Mouse (Mus musculus): ENCODE measurements around the gene Plekha8. TPM values are rescaled to one million over a fixed set of nuclear protein-coding genes. Genes with fewer than 3 reads are reported as not detected.

The Plekha8 gene
- polyA plus RNA-seq, 1 experiment from 2014 or later, result 21.8 TPM

- Histone ChIP-seq H3K4me3 (no peak overlapping the region), H3K9me3 (replicated peaks) (no peaks in the 10 kb centered on the region), H3K4me1 (peaks cover 29% of the 10 kb centered on the region), H3K27me3 (ENCODE audit: low read depth, poor library complexity, severe bottlenecking) (peaks cover 47% of the 10 kb centered on the region), H3K36me3 (no peaks in the 10 kb centered on the region), H3K27ac (no peak overlapping the region)
- peak; percentile 24 for DNase-seq (ENCODE audit: low spot score)
- 95% methylated on average over 4 of the region's 4 CpGs for WGBS
Measured at GRCm38 (mm10) chr6:54563561-54563960, 31.4 kb upstream of the Plekha8 start.

- Histone ChIP-seq H3K36me3 (no peaks in the 10 kb centered on the region), H3K9me3 (replicated peaks) (no peaks in the 10 kb centered on the region), H3K27me3 (ENCODE audit: low read depth, poor library complexity, severe bottlenecking) (peaks cover 47% of the 10 kb centered on the region), H3K4me1 (peaks cover 29% of the 10 kb centered on the region), H3K4me3 (no peak overlapping the region), H3K27ac (no peak overlapping the region)
- no peak for DNase-seq (ENCODE audit: low spot score)
- 68% methylated on average over 9 of the region's 9 CpGs for WGBS
Measured at GRCm38 (mm10) chr6:54564506-54564991, 30.4 kb upstream of the Plekha8 start.

- H3K4me1 ChIP-seq, result peaks cover 32% of the 10 kb centered on the region
- no peak for DNase-seq (ENCODE audit: low spot score)
- peaks cover 47% of the 10 kb centered on the region for H3K27me3 ChIP-seq (ENCODE audit: low read depth, poor library complexity, severe bottlenecking)
- WGBS, result 41% methylated on average over 3 of the region's 3 CpGs
- peak overlapping the region; percentile 56; the same call in 1 of the 2 replicates for H3K4me3 ChIP-seq
- no peaks in the 10 kb centered on the region for H3K9me3 ChIP-seq (replicated peaks)
- H3K36me3 ChIP-seq, result no peaks in the 10 kb centered on the region
- no peak overlapping the region for H3K27ac ChIP-seq
Measured at GRCm38 (mm10) chr6:54565012-54565411, 29.9 kb upstream of the Plekha8 start.

GRCm38 (mm10) chr6:54565665-54566545 lies 29.0 kb upstream of the Plekha8 start, which contains the start of gene Scrn1:
Gene Scrn1 (minus strand): TSS chr6:54566489.
- DNase-seq (ENCODE audit: low spot score), result peak; percentile 84
- Histone ChIP-seq H3K4me1 (peaks cover 32% of the 10 kb centered on the region), H3K27ac (peak within 1 kb of the TSS; percentile 68), H3K9me3 (replicated peaks) (no peaks in the 10 kb centered on the region), H3K4me3 (peak within 1 kb of the TSS; percentile 56), H3K36me3 (no peaks in the 10 kb centered on the region), H3K27me3 (ENCODE audit: low read depth, poor library complexity, severe bottlenecking) (peaks cover 47% of the 10 kb centered on the region)
- WGBS, result 1% methylated on average over 60 of the region's 60 CpGs

GRCm38 (mm10) chr6:54566546-54566919 lies 28.4 kb upstream of the Plekha8 start:
- peak overlapping the region; percentile 56 for H3K4me3 ChIP-seq
- H3K27me3 ChIP-seq (ENCODE audit: low read depth, poor library complexity, severe bottlenecking), result peaks cover 47% of the 10 kb centered on the region
- peaks cover 32% of the 10 kb centered on the region for H3K4me1 ChIP-seq
- no peaks in the 10 kb centered on the region for H3K9me3 ChIP-seq (replicated peaks)
- DNase-seq (ENCODE audit: low spot score), result no peak
- 17% methylated on average over 6 of the region's 6 CpGs for WGBS
- H3K27ac ChIP-seq, result peak overlapping the region; percentile 68
- H3K36me3 ChIP-seq, result no peaks in the 10 kb centered on the region

- no peak overlapping the region for H3K4me3 ChIP-seq
- H3K9me3 ChIP-seq (replicated peaks), result no peaks in the 10 kb centered on the region
- H3K27ac ChIP-seq, result no peak overlapping the region
- peaks cover 25% of the 10 kb centered on the region for H3K27me3 ChIP-seq (ENCODE audit: low read depth, poor library complexity, severe bottlenecking)
- H3K4me1 ChIP-seq, result peaks cover 45% of the 10 kb centered on the region
- no peak for DNase-seq (ENCODE audit: low spot score)
- H3K36me3 ChIP-seq, result no peaks in the 10 kb centered on the region
- WGBS, result 45% methylated on average over 7 of the region's 7 CpGs
Measured at GRCm38 (mm10) chr6:54569776-54570175, 25.1 kb upstream of the Plekha8 start.

- WGBS, result 53% methylated on average over 6 of the region's 6 CpGs
- no peak overlapping the region; the same call in 1 of the 2 replicates for H3K27ac ChIP-seq
Measured at GRCm38 (mm10) chr6:54573218-54573955, 21.5 kb upstream of the Plekha8 start.

GRCm38 (mm10) chr6:54586175-54586574 lies 8.7 kb upstream of the Plekha8 start:
- Histone ChIP-seq H3K9me3 (replicated peaks) (no peaks in the 10 kb centered on the region), H3K27ac (no peak overlapping the region), H3K4me3 (no peak overlapping the region), H3K36me3 (peaks cover 8% of the 10 kb centered on the region; the same call in 1 of the 2 replicates), H3K4me1 (peaks cover 8% of the 10 kb centered on the region), H3K27me3 (ENCODE audit: low read depth, poor library complexity, severe bottlenecking) (no peaks in the 10 kb centered on the region)
- DNase-seq (ENCODE audit: low spot score), result no peak
- WGBS, result 30% methylated on average over 2 of the region's 2 CpGs

More at GRCm38 (mm10) chr6:54573218-54573955, 21.5 kb upstream of the Plekha8 start:
- Histone ChIP-seq H3K27me3 (ENCODE audit: low read depth, poor library complexity, severe bottlenecking) (no peaks in the 10 kb centered on the region), H3K4me3 (no peak overlapping the region), H3K4me1 (peaks cover 19% of the 10 kb centered on the region), H3K9me3 (replicated peaks) (no peaks in the 10 kb centered on the region), H3K36me3 (no peaks in the 10 kb centered on the region)
- no peak for DNase-seq (ENCODE audit: low spot score)

- no peaks in the 10 kb centered on the region for H3K27me3 ChIP-seq (ENCODE audit: low read depth, poor library complexity, severe bottlenecking)
- no peak overlapping the region for H3K27ac ChIP-seq
- no peak for DNase-seq (ENCODE audit: low spot score)
- H3K36me3 ChIP-seq, result peaks cover 8% of the 10 kb centered on the region; the same call in 1 of the 2 replicates
- no peak overlapping the region for H3K4me3 ChIP-seq
- H3K9me3 ChIP-seq (replicated peaks), result no peaks in the 10 kb centered on the region
- WGBS, result 89% methylated on average over 8 of the region's 8 CpGs
- H3K4me1 ChIP-seq, result peaks cover 14% of the 10 kb centered on the region
Measured at GRCm38 (mm10) chr6:54586911-54587310, 8.0 kb upstream of the Plekha8 start.

GRCm38 (mm10) chr6:54587683-54588082 lies 7.2 kb upstream of the Plekha8 start:
- H3K4me1 ChIP-seq, result peaks cover 18% of the 10 kb centered on the region
- no peaks in the 10 kb centered on the region for H3K9me3 ChIP-seq (replicated peaks)
- no peak for DNase-seq (ENCODE audit: low spot score)
- H3K27me3 ChIP-seq (ENCODE audit: low read depth, poor library complexity, severe bottlenecking), result no peaks in the 10 kb centered on the region
- 71% methylated on average over 4 of the region's 4 CpGs for WGBS
- peaks cover 5% of the 10 kb centered on the region; the same call in 1 of the 2 replicates for H3K36me3 ChIP-seq
- no peak overlapping the region for H3K4me3 ChIP-seq
- H3K27ac ChIP-seq, result no peak overlapping the region

- Histone ChIP-seq H3K27ac (no peak overlapping the region), H3K36me3 (peaks cover 5% of the 10 kb centered on the region; the same call in 1 of the 2 replicates), H3K4me3 (no peak overlapping the region), H3K4me1 (peaks cover 18% of the 10 kb centered on the region), H3K27me3 (ENCODE audit: low read depth, poor library complexity, severe bottlenecking) (no peaks in the 10 kb centered on the region), H3K9me3 (replicated peaks) (no peaks in the 10 kb centered on the region)
- no peak for DNase-seq (ENCODE audit: low spot score)
- WGBS, result 65% methylated on average over 1 of the region's 1 CpGs
Measured at GRCm38 (mm10) chr6:54588212-54588611, 6.7 kb upstream of the Plekha8 start.

GRCm38 (mm10) chr6:54590691-54591090 lies 4.2 kb upstream of the Plekha8 start:
- no peaks in the 10 kb centered on the region for H3K9me3 ChIP-seq (replicated peaks)
- H3K27me3 ChIP-seq (ENCODE audit: low read depth, poor library complexity, severe bottlenecking), result no peaks in the 10 kb centered on the region
- no peak overlapping the region for H3K27ac ChIP-seq
- no peaks in the 10 kb centered on the region for H3K36me3 ChIP-seq
- peaks cover 30% of the 10 kb centered on the region for H3K4me1 ChIP-seq
- no peak for DNase-seq (ENCODE audit: low spot score)
- no peak overlapping the region for H3K4me3 ChIP-seq
- WGBS, result 96% methylated on average over 2 of the region's 2 CpGs

- Histone ChIP-seq H3K4me3 (0 out of 2 replicates have a peak overlapping the region, but pooled peaks have one; percentile 63), H3K9me3 (replicated peaks) (no peaks in the 10 kb centered on the region), H3K27me3 (ENCODE audit: low read depth, poor library complexity, severe bottlenecking) (no peaks in the 10 kb centered on the region), H3K4me1 (peaks cover 40% of the 10 kb centered on the region), H3K36me3 (no peaks in the 10 kb centered on the region), H3K27ac (no peak overlapping the region)
- DNase-seq (ENCODE audit: low spot score), result no peak
- WGBS, result 75% methylated on average over 6 of the region's 6 CpGs
Measured at GRCm38 (mm10) chr6:54591778-54592177, 3.1 kb upstream of the Plekha8 start.
